Mouse (Mus musculus) liver, adult 2 months (tissue): Measurements from ENCODE around the gene Stox2. TPM values are rescaled to one million over a fixed set of nuclear protein-coding genes. Genes with fewer than 3 reads are reported as not detected.

Experiments used
- DNase-seq: peaks from one replicate; pipeline ENCODE4 v3.0.0-alpha.2; 2011; ENCODE audit warnings: low read depth, low spot score; ENCODE audit errors: extremely low read depth
- H3K27ac ChIP-seq: fragments of 200-500 bp; replicated peaks from 2 replicates; pipeline ENCODE4 v1.5.1; 2012; ENCODE audit warnings: low read depth, mild to moderate bottlenecking, control low read depth, inconsistent platforms, low read length; ENCODE audit not compliant: insufficient read depth
- H3K27me3 ChIP-seq: fragments of 200-500 bp; 2 replicates; pipeline ENCODE4 v1.6.1; 2012; ENCODE audit warnings: mild to moderate bottlenecking, moderate library complexity, low read length, inconsistent platforms; ENCODE audit not compliant: control insufficient read depth, insufficient read depth
- H3K36me3 ChIP-seq: fragments of 200-500 bp; 2 replicates; pipeline ENCODE4 v1.6.1; 2012; ENCODE audit warnings: low read length, inconsistent platforms; ENCODE audit not compliant: control insufficient read depth, insufficient read depth
- H3K4me1 ChIP-seq: fragments of 200-500 bp; 2 replicates; pipeline ENCODE4 v1.6.1; 2011; ENCODE audit warnings: low read length; ENCODE audit not compliant: control insufficient read depth, insufficient read depth
- H3K4me3 ChIP-seq: fragments of 200-500 bp; 2 replicates; pipeline ENCODE4 v1.5.1; 2011; ENCODE audit warnings: low read depth, mild to moderate bottlenecking, control low read depth, low read length, moderate library complexity; ENCODE audit not compliant: insufficient read depth
- H3K79me2 ChIP-seq: fragments of 200-500 bp; 2 replicates; pipeline ENCODE4 v1.6.1; 2012; ENCODE audit warnings: inconsistent platforms, mild to moderate bottlenecking, low read length, moderate library complexity; ENCODE audit not compliant: control insufficient read depth, insufficient read depth
- H3K9ac ChIP-seq: fragments of 200-500 bp; 2 replicates; pipeline ENCODE4 v1.6.1; 2012; ENCODE audit warnings: low read depth, mild to moderate bottlenecking, control low read depth, inconsistent platforms, low read length
- CTCF ChIP-seq: fragments of 200-500 bp; IDR thresholded peaks from 2 replicates; pipeline ENCODE4 v1.5.1; 2011; ENCODE audit warnings: low read depth, low read length, control low read depth
- POLR2A ChIP-seq: fragments of 200-500 bp; IDR thresholded peaks from 2 replicates; pipeline ENCODE4 v1.6.1; 2011; ENCODE audit warnings: low read length, control low read depth; ENCODE audit not compliant: insufficient read depth; ENCODE audit errors: extremely low read depth
- WGBS: fragments of 180-500 bp; shearing (Covaris S2); methylation state at CpG from one replicate; pipeline ENCODE4 v1.1.7; 2018; 5-methylcytosine and 5-hydroxymethylcytosine counted together
- polyA plus RNA-seq: library from polyadenylated mRNA; depleted of rRNA; stranded (reverse); fragments of >200 nt; gene quantifications from 2 replicates; pipeline ENCODE4 v1.2.3, GENCODE M21; 2012
- total RNA-seq: library from RNA; depleted of rRNA; stranded (reverse); fragments of >200 nt; gene quantifications from 2 replicates; pipeline ENCODE4 v1.2.3, GENCODE M21; 2014

Stox2 gene
- total and polyA plus RNA-seq, 2 experiments = 0.26 to 1.0 TPM

- Histone ChIP-seq H3K79me2 (no peaks in the 10 kb centered on the region), H3K27me3 (no peaks in the 10 kb centered on the region), H3K36me3 (no peaks in the 10 kb centered on the region), H3K4me1 (no peaks in the 10 kb centered on the region), H3K4me3 (no peak overlapping the region), H3K27ac (no peak overlapping the region), H3K9ac (no peak overlapping the region)
- DNase-seq = no peak
- 90% methylated on average over 5 of the region's 5 CpGs for WGBS
- TF ChIP-seq CTCF (no peak), POLR2A (no peak)
Observed at GRCm38 (mm10) chr8:47306372-47306771, 139.8 kb downstream of the Stox2 start.

DNA sequence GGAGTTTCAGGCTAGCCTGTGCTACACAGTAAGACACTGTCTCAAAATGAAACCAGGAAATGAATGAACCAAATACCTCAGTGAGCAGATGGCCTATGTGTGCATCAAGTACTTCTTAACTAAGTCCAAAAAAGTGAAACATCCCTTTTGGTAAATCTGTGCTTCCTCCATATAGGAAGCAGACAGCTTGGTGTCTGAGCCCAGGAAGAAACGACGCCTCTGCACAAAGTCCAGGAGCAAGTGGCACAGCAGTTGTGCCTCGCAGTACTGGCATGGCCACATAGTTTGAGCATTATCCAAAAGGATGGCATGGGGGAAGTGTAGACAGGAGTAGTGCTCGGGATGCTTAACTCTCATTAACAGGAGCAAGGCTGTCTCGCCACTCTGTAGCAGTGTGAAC, 140.3 kb downstream of the Stox2 start:
- Histone ChIP-seq H3K9ac (no peak overlapping the region), H3K79me2 (no peaks in the 10 kb centered on the region), H3K27ac (no peak overlapping the region), H3K27me3 (no peaks in the 10 kb centered on the region), H3K4me1 (no peaks in the 10 kb centered on the region), H3K36me3 (no peaks in the 10 kb centered on the region), H3K4me3 (no peak overlapping the region)
- DNase-seq = no peak
- TF ChIP-seq CTCF (no peak), POLR2A (no peak)
- WGBS = 93% methylated on average over 5 of the region's 5 CpGs

- TF ChIP-seq POLR2A (no peak), CTCF (no peak)
- H3K36me3 ChIP-seq = no peaks in the 10 kb centered on the region
- WGBS = 68% methylated on average over 3 of the region's 3 CpGs
- no peaks in the 10 kb centered on the region for H3K79me2 ChIP-seq
- peak; percentile 10 for DNase-seq
- H3K4me1 ChIP-seq = no peaks in the 10 kb centered on the region
- H3K27me3 ChIP-seq = no peaks in the 10 kb centered on the region
- no peak overlapping the region for H3K9ac ChIP-seq
- no peak overlapping the region for H3K4me3 ChIP-seq
- H3K27ac ChIP-seq = no peak overlapping the region
Observed at GRCm38 (mm10) chr8:47298460-47298859, 147.7 kb downstream of the Stox2 start.

GRCm38 (mm10) chr8:47289641-47290040, 156.5 kb downstream of the Stox2 start:
- no peaks in the 10 kb centered on the region for H3K79me2 ChIP-seq
- no peak for TF ChIP-seq POLR2A
- TF ChIP-seq CTCF = no peak
- no peak for DNase-seq
- H3K36me3 ChIP-seq = no peaks in the 10 kb centered on the region
- H3K4me3 ChIP-seq = no peak overlapping the region
- H3K27me3 ChIP-seq = peaks cover 17% of the 10 kb centered on the region
- no peak overlapping the region for H3K27ac ChIP-seq
- H3K9ac ChIP-seq = no peak overlapping the region
- 22% methylated on average over 6 of the region's 6 CpGs for WGBS
- H3K4me1 ChIP-seq = no peaks in the 10 kb centered on the region

DNA sequence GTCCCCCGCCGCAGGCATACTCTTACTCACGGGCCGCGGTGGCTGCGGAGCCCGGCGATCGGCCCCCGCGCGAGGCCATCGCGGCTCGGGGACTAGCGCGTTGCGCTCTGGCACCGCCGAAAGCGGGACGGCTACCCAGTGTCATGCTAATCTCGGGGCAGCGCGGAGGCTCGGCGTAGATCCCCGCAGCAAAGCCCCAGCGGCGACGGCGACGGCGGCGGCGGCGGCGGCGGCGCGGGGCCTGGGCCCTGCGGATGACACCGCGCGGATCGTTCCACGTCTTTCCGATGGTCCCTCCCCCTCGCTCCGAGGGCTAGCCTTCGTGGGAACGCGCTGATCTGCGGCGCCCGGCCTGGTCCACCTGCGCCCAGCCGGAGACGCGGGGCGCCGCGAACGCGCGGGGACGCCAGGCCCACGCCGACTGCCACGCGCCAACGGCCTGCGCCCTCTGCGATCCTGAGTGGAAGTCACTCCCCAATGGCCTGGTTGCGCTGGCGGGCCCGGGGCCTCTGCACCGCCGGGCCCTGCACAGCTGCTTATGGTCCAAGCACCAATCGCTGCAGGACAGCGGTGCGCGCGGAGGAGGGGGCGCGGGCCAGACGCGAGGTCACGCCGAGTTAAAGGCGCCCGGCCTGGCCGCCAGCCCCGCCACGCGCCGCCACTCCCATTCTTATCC, 157.2 kb downstream of the Stox2 start:
- no peak for TF ChIP-seq CTCF
- TF ChIP-seq POLR2A = no peak
- Histone ChIP-seq H3K27me3 (peaks cover 17% of the 10 kb centered on the region), H3K36me3 (no peaks in the 10 kb centered on the region), H3K9ac (peak overlapping the region; percentile 64), H3K79me2 (no peaks in the 10 kb centered on the region), H3K27ac (no peak overlapping the region), H3K4me3 (peak overlapping the region; percentile 56; the same call in 1 of the 2 replicates), H3K4me1 (no peaks in the 10 kb centered on the region)
- WGBS = under 1% methylated on average over 93 of the region's 97 CpGs
- DNase-seq = no peak

- H3K79me2 ChIP-seq = no peaks in the 10 kb centered on the region
- WGBS = 2% methylated on average over 78 of the region's 78 CpGs
- H3K4me3 ChIP-seq = peak overlapping the region; percentile 49; the same call in 1 of the 2 replicates
- peaks cover 17% of the 10 kb centered on the region for H3K27me3 ChIP-seq
- H3K4me1 ChIP-seq = no peaks in the 10 kb centered on the region
- DNase-seq = no peak
- TF ChIP-seq CTCF (no peak), POLR2A (no peak)
- H3K36me3 ChIP-seq = no peaks in the 10 kb centered on the region
- H3K27ac ChIP-seq = no peak overlapping the region
- H3K9ac ChIP-seq = peak overlapping the region; percentile 17; the same call in 1 of the 2 replicates
Observed at GRCm38 (mm10) chr8:47288131-47288865, 157.9 kb downstream of the Stox2 start.
